Mouse (Mus musculus): ENCODE data around the gene Neurl1b.

The Neurl1b gene

DNA sequence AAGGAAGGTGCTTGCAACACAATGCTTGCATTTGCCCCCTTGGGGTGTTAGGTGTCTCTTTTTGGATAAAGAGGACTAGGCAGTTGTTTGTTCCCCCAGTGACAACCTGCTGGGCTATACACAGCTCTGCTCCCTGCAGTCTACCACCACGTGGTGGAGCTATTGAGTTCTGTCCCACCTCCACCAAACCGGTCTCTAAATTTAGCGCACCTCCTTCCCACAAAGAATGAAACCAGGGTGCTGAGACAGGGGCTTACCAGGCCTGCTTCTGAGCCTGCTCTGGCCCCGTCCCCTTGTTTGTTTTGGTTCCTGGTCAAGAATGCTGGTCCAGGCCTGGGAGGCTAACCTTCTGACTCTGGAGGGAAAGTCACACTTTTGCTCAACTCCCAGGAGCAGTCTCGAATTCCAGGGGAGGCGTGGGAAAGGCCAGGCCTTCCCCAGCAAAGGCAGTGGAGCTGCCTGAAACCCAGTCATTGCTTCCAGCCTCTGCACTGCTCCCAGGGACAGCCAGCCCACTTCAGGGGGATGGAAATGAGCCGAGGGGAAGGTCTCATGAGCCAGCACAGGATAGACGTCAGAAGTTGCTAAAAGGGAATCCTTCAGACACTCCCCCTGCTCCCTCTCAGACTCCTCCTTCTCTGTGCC is 37.1 kb downstream of the Neurl1b start:
- ATAC-seq (ENCODE audit: low TSS enrichment), result peak; percentile 48

DNA sequence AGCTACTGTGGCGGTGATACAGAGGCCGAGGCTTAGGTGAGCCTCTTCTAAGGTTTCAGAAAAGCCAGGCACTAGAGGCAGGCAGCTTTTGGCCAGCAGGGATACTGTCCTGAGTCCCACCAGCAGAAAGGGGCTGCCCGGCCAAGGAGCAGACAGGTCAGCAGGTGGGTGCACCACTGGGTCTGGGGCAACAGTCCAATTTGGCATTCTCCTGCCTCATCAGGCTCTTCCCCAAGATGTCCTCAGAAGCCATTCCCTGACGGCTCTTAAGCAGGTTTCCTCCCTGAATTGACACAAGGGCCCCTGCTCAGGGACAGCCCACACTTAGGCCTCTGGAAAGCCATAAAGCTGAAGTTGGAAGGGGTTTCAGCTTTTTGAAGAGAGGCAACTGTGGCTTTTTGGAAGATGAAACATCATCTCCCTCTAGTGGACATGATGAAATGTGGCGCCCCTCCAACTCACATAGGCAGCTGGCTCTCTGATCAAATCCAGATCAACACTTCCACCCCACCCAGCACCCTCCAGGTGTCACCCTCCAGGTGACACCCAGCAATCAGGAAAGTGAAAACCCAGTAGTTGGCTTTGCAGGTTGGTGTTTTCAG is 37.8 kb downstream of the Neurl1b start:
- ATAC-seq (ENCODE audit: low TSS enrichment), result peak; percentile 60; the same call in 1 of the 2 replicates

DNA sequence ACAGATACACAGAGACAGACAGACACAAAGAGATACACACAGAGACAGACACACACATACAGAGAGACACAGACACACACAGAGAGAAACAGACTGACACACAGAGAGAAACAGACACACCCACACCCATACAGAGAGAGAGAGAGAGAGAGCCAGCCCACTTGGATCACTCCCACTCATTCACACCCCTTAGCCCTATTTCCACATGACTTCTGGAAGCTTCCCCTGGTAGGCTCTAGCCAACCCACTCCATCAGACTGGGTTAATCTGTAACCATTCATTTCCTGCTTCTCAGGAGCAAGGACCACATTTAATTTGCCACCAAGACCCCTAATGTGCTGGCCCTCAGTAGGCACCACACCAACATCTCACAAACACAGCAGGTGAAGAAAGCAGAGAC is 42.9 kb downstream of the Neurl1b start:
- no peak; the same call in 1 of the 2 replicates for ATAC-seq (ENCODE audit: low TSS enrichment)

DNA sequence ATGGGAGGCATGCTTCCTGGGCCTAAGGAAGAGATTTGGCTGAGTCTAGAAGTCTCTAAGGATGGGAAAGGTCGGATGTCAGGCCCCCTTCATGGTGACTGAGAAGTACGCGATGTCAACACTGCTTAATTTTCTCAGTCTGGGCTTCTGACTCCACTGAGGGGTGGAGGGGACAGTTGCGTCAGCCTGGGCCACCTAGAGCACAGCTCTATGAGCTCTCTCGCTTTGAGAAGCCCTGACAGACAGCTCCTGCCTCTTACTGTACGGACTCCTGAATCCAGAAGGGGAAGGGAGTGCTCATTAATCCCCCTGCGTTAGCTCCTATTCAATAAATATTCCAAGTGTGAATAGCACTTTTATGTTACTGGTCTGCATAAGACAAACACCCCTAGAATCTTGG is 43.4 kb downstream of the Neurl1b start:
- no peak for ATAC-seq (ENCODE audit: low TSS enrichment)

DNA sequence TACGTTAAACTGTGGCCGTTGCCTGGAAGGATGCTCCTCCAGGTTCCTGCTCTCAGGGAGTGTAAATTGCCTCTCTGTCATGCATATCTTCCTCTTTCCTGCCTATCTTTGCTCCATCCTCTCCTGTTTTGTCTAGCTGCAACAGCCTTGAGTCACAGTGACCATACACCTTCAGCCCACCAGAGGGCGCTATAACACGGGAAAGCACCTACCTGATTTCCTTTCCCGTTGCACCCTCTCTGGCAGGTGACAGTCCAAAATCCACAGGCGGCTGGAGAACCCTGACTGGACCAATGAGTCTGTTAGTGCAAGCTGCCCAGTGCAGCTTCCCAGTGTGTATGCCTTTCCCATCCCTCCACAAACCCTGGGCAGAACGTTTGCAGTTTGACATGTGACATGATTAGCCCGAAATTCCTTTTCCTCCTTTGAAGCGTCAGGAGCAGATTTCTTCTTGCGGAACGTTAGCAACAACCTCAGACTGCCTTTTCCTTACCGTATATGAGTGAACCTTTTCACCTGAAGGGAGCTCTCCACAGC is 48.1 kb downstream of the Neurl1b start:
- ATAC-seq (ENCODE audit: low TSS enrichment), result peak; percentile 66

DNA sequence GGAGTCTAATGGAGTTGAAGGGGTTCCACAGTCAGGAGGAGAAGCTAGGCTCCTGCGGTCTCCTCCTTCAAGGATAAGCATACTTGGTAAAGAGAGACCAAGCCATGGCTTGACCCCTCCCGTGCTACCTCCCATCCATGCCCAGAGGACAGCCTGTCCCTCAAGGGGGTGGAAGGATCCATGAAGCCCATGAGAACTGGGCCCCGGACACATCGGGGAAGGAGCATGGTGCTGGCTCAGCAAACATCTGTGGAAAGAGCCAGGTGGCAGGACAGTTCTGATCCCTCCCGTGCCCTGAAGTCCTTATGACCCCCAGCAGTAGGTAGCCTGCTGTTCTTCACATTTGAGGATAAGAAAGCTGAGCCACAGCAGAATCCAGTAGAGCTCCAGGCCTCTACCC is 48.8 kb downstream of the Neurl1b start:
- no peak for ATAC-seq (ENCODE audit: low TSS enrichment)

DNA sequence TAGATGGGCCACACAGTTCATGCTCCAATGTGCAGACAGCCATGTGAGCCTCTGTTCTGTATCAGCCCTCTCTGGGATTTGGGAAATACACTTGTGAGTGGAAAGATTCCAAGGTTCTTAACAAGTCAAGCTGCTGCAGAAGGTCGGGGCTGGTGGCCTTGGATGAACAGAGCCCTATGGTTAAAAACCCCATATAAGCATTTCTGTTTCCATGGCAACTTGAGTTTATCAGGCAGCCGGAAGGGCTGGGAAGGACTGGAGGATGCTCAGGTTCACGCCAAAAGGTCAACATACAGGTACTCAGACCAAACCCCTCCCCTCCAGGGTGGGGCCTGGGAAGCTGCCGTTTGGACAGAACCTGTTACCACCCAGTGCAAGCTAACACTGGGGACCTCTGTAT is 49.4 kb downstream of the Neurl1b start:
- ATAC-seq (ENCODE audit: low TSS enrichment), result no peak

DNA sequence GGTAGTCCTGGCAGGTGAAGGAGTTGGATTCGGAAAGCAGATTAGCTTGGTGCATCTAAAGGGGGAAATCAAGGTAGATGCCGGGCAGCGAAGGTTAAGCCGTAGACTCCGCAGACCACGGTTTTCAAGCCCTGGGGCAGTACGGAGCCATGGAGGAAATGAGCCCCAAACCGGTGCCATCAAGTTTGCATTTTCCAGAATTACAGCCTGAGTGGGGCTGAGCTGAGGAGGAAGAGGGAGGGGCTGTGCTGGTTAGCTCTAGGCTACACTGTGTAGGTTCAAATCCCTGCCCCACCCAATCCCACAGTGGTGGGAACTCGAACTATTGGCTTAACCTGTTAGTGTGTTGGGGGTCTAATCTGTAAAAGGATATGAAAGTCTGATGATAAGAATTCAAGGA is 49.9 kb downstream of the Neurl1b start:
- no peak for ATAC-seq (ENCODE audit: low TSS enrichment)

DNA sequence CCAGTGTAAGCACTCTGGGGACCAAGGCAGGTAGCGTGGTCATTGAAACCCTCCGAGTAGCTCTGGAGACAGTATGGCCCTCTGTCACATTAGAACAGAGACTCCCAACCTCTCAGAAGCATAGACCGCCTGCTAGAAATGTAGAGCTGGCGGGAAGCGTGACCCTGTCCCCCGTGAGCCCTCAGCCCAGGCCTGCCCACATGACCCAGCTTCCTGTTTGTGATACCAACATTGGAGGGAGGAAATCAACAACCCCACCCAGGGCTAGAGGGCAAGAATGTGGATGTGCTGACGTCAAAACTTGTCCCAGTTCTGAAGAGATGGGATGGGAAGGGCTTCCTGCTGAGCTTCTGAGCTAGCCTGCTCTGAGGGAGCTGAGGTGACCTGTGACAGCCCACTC is 50.3 kb downstream of the Neurl1b start:
- no peak for ATAC-seq (ENCODE audit: low TSS enrichment)

DNA sequence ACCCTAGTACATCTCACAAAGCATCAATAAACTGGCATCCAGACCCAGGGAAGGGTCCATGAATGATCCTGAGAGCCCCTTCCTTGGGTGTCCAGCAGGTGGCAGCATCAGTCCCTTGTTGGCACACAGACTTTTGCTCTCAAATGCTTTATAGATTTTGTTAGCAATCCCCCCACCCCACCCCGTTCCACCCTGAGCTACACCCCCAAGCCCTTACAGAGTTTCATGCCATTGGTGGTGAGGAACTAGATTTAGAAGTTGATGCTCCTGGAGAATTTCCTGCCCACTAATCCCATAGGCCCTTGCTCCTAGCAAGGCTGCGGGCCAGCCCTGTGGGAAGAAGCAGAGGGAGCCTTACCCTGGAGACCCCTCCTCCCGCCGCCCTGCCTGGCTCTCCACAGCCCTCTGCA is 52.1 kb downstream of the Neurl1b start:
- 0 out of 2 replicates have a peak, but pooled peaks have one; percentile 39 for ATAC-seq (ENCODE audit: low TSS enrichment)

DNA sequence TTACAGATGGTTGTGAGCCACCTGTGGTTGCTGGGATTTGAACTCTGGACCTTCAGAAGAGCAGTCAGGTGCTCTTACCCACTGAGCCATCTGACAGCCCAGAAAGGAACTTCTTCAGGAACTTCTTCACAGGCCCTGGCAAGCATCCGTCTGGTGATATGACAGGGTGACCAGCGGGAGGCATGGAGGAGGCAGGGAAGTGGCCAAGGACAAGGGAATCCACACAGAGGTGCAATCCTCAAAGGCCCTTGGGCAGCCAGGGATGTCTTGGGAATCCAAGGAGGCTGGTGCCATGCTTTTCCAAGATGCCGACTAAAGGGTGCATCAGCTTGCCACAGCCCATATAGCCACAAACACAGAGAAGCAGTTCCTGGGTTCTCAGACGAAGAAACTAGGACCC is 53.0 kb downstream of the Neurl1b start:
- no peak for ATAC-seq (ENCODE audit: low TSS enrichment)

DNA sequence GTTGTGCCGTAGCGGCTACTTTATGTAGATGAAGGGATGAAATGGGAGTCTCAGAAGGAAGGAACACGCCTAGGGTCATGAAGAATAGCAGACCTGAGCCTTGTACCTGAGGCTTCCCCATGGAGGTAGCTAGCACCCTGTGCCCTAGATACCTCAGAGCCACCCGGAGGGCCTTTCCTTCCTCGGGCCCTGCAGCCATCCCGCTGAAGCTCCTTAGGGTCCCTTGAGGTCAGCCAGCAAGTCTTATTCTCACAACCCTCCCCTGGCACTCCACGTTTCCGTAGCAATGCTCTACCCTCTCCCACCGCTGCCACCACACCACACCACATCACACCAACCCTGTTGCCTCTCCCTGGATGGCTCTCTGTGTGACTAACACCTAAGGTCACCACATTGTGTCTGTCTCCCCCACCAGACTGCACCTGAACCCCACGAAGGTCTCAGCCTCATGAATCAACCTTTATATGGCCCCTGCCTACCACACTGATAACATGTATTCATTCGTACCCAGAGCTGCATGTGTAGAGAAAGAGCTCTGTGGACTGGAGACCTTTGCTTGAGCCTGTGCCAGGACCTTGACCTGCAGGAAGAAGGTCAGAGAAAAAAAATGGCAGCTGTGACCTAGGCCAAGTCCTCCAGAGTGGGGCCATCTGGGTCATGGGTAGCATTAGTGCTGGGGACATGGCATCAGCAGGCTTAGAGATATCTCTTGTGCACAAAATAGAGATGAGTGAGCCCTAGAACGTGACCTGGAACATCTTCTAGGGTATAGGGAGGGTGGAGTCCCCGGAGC is 53.7 kb downstream of the Neurl1b start:
- no peak for ATAC-seq (ENCODE audit: low TSS enrichment)

DNA sequence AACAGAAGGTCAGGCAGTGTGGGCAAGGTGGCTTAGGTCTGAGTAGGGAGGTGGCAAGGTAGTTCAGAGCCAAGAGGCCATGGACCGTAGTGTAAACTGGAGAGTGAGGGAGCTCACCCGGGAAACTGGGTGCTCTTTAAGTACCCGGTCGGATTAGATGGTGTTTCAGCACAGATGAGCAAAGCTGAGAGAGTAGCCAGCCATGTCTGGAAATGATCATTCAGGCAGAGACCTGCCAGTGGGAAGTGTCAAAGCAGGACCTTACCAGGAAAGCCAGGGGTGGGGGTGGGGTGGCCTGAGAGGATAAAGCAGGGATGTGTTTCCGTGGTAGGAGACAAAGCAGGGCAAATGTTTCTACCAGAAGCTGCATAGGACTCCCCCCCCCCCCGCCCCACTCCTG is 62.2 kb downstream of the Neurl1b start:
- ATAC-seq (ENCODE audit: low TSS enrichment), result no peak

DNA sequence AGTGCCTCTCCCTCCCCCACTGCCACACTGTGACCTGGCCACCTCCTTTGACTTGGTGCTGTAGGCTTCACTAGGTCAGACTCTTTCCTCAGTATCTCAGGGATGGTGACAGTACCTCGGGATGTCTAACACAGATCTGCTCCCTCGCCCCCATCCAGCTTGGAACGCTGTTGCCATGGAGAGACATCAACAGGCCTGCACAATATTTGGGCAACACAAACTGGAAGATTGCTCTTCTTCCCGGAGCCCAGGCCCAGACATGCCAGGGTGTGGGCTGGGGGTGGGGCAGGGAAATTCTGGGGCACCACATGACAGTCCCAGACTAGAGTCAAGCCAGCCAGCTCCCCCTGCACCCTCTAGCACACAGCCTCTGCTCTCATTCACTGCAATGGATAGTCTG is 64.0 kb downstream of the Neurl1b start:
- no peak for ATAC-seq (ENCODE audit: low TSS enrichment)

DNA sequence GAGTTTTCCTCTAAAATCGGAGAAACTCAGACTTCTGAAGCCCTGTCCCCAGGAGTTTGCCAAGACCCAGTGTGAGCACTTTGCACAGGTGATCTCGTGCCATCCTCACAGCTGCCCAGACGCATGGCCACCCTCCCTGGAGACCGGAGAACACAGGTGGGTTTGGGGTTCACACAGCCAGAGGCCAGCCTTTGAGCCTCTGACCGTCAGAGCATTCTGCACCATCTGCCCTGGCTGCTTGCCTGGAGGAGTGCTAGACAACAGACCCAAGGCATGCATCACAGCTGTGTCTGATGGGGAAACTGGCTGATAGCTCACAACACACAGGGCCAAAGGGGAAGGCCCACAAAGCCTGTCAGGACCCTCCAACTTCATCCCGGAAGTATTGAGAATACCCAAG is 65.0 kb downstream of the Neurl1b start:
- no peak for ATAC-seq (ENCODE audit: low TSS enrichment)

DNA sequence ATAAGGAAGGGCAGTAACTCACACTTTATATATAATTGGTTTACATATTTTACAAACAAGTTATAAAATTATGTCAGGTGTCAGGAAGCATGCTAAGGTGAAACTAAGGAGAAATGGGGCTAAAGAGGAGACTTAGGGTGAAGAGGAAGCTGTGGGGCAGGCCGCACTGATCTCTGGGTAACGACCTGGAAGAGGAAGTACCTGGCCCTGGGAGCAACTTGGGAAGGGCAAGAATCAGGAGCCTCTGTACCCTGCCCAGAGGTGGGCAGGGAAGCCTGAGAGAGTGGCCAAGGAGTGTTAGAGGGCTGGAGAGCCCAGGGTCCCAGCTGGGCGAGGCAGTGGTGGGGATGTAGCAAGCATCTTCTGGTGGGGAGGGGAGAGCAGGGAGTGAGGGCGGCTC is 66.3 kb downstream of the Neurl1b start:
- ATAC-seq (ENCODE audit: low TSS enrichment), result no peak

DNA sequence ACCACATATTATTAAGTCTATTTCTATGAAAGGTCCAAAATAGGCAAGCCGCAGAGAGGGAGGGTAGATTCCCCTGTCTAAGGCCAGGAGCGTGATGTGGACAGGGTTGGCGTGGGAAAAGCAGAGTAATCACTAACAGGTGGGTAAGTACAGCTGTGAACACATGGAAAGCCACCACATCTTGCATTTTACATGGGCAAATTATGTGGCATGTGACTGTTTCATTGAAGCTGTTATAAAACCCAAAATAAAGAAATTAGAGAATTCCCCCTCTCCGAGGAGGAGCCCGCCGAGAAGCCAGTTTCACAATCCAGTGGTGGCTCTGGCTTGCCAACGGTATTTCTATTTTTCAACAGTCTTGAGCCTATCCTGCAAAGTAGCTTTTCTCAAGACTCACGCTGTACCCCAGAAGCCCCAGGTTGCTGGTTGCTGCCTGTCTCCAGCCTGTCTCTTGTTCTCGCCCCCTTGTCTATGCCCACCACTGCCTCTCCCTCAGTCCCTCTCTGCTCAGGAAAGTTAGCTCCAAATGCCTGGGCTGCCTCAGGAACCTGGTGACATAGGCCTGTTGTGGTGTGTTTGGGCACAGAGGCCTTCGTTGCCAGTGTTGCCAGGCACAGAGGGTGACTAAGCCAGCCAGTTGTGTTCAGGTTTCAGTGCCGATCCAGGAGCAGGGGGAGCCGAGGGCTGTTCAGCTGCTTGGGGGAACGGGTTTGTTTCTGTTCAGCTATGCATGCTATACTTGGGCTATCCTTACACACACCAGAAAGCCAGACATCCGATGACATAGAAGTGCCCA is 70.2 kb downstream of the Neurl1b start:
- ATAC-seq (ENCODE audit: low TSS enrichment), result no peak

DNA sequence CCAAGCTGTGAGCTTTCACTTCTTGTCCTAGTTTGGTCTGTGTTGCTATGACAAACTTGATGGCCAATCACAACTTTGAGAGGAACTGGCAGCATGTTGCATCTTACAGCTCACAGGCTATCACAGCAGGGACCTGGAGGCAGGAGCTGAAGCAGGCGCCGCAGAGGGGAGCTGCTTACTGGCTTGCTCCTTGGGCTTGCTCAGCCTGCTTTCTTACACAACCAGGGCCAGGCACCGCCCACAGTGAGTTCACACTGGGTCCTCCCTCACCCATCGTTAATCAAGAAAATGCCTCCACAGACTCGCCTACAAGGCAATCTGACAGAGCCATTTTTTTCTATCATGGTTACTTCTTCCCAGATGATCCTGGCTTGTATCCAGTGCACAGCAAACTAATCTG is 72.6 kb downstream of the Neurl1b start:
- ATAC-seq (ENCODE audit: low TSS enrichment), result no peak

DNA sequence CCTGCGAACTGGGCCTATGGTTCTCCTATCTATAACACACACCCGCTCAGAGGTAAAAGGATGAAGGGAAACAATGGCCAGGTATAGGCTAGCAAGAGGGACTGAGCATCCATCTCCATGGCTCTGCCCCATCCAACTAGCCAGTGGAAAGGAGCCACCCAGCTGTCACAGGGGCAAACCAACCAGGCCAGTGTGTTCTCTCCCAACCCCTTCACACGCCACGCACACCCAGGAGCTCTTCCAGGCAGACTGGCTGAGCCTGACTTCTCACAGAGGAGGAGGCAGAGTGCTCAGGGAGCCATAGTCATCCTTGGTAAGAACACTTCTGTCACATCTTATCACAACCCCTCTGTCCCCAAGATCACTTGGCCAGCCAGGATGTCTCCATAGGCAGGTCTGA is 73.3 kb downstream of the Neurl1b start:
- ATAC-seq (ENCODE audit: low TSS enrichment), result no peak

DNA sequence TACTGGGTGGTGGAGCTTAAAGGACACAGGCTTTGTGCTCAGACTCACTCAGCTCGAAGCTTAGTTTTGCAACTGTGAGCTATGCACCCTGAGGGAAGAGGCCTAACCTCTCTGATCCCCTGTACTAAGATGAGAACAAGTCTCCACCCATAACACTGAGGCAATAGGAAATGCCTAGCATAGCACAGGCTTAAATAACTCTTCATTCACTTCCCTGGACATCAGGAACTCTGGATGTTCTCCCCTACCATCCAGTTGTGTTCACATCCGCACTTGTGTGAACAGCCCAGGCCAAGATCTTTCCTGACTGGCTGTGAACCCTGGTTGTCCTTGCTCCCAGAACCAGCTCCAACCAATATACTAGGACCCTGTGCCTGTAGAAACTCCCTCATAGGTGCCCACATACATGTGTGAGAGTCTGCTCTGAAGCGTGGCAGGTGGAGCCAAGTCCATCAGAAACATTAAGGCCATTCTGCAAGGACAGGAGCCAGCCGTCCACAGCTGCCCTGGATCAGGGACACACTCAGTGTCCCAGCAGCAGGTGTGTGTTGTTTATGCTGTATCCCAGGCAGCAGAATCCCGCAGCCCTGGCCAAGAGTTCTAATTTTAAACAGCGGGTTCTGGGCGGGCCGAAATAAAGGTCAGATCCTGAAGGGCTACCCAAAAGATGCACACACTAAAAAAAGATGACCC is 74.2 kb downstream of the Neurl1b start:
- ATAC-seq (ENCODE audit: low TSS enrichment), result no peak

DNA sequence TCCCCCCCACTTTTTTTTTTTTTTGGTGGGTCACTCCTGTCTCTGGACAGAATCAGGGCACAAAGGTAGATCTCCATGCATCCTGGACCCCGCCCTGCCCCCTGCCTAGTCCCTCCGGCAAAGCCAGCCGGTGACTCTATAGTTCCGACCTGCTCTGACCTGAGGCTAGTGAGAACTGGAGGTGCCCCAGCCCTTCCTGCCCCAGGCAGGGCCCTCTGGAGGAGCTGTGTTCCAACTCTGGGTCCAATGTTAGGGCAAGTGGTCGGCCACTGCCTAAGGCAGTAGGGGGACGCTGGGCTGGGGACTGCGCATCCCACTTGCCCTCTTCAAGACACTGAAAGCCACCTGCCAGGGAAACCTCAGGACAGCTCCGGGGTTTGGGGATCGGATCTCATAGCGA is 75.4 kb downstream of the Neurl1b start:
- ATAC-seq (ENCODE audit: low TSS enrichment), result no peak
